Mouse (Mus musculus): ENCODE results near the gene Ager. TPM values are rescaled to one million over a fixed set of nuclear protein-coding genes. Genes with fewer than 3 reads are reported as not detected.

The Ager gene
- total RNA-seq, 2 experiments from 2014 or later = 0.31 TPM; not detected in 1

- intact Hi-C loops (cut with DNase I) = loop anchor here (10.0 kb wide), 1 partner anchor 191 kb away; the partner anchor contains the start of genes Dxo and Stk19
- peak; percentile 19 for DNase-seq
- TF ChIP-seq CTCF (IDR thresholded peaks at IDR 0.05) = no peak
- Histone ChIP-seq H3K4me3 (peak overlapping the region; percentile 94; the same call in 1 of the 2 replicates), H3K27ac (no peak overlapping the region)
Measured at GRCm38 (mm10) chr17:34643944-34644343, 46.3 kb downstream of the Ager start.

- Histone ChIP-seq H3K4me3 (peak within 1 kb of the TSS; percentile 94), H3K27ac (peak within 1 kb of the TSS; percentile 91)
- no peak for TF ChIP-seq CTCF (IDR thresholded peaks at IDR 0.05)
- intact Hi-C loops (cut with DNase I) = loop anchor here (10.0 kb wide), 1 partner anchor 190 kb away; the partner anchor contains the start of genes Dxo and Stk19
- DNase-seq = peak; percentile 96
Measured at GRCm38 (mm10) chr17:34644608-34645007, 46.9 kb downstream of the Ager start, which contains the start of gene Fkbpl. TSS of gene Fkbpl (plus strand) at chr17:34644764.

- peak; percentile 12 for DNase-seq
- intact Hi-C loops (cut with DNase I) = loop anchor here (10.0 kb wide), 1 partner anchor 189 kb away; the partner anchor contains the start of genes Dxo and Stk19
Measured at GRCm38 (mm10) chr17:34645256-34645829, 47.7 kb downstream of the Ager start.

GRCm38 (mm10) chr17:34645831-34646511 lies 48.3 kb downstream of the Ager start:
- H3K4me3 ChIP-seq = peak overlapping the region; percentile 94
- TF ChIP-seq CTCF (IDR thresholded peaks at IDR 0.05) = no peak
- intact Hi-C loops (cut with DNase I) = loop anchor here (10.0 kb wide), 1 partner anchor 189 kb away; the partner anchor contains the start of genes Dxo and Stk19
- peak overlapping the region; percentile 91 for H3K27ac ChIP-seq
- peak; percentile 45 for DNase-seq

More at GRCm38 (mm10) chr17:34645256-34645829, 47.7 kb downstream of the Ager start:
- Histone ChIP-seq H3K27ac (peak overlapping the region; percentile 91), H3K4me3 (peak overlapping the region; percentile 94)
- no peak for TF ChIP-seq CTCF (IDR thresholded peaks at IDR 0.05)

- Histone ChIP-seq H3K27ac (peak within 1 kb of the TSS; percentile 92), H3K4me3 (peak within 1 kb of the TSS; percentile 94)
- intact Hi-C loops (cut with DNase I) = loop anchor here (10.0 kb wide), 1 partner anchor 188 kb away; the partner anchor contains the start of genes Dxo and Stk19
- TF ChIP-seq CTCF (IDR thresholded peaks at IDR 0.05) = no peak
- peak; percentile 98 for DNase-seq
Measured at GRCm38 (mm10) chr17:34646906-34647787, 49.5 kb downstream of the Ager start, which contains the start of gene Atf6b. TSS of gene Atf6b (plus strand) at chr17:34647146.

- no peak for TF ChIP-seq CTCF (IDR thresholded peaks at IDR 0.05)
- no peak overlapping the region for H3K27ac ChIP-seq
- DNase-seq = peak; percentile 16
- H3K4me3 ChIP-seq = peak overlapping the region; percentile 94
- intact Hi-C loops (cut with DNase I) = loop anchor here (10.0 kb wide), 1 partner anchor 186 kb away; the partner anchor contains the start of genes Dxo and Stk19
Measured at GRCm38 (mm10) chr17:34648141-34648890, 50.7 kb downstream of the Ager start.

- intact Hi-C loops (cut with DNase I) = loop anchor here (10.0 kb wide), 1 partner anchor 186 kb away; the partner anchor contains the start of genes Dxo and Stk19
- no peak overlapping the region for H3K27ac ChIP-seq
- DNase-seq = no peak
- no peak overlapping the region for H3K4me3 ChIP-seq
- TF ChIP-seq CTCF (IDR thresholded peaks at IDR 0.05) = no peak
Measured at GRCm38 (mm10) chr17:34649106-34649864, 51.6 kb downstream of the Ager start.

Other genes with a start within 250 kb of the Ager start
- gene Btnl2, start 243.0 kb upstream of the Ager start, total RNA-seq (2021) = under 1 TPM; 0.18 to 0.20 TPM
- not detected for gene Btnl1, start 220.7 kb upstream of the Ager start, total RNA-seq (2021)
- gene BC051142, start 199.0 kb upstream of the Ager start, total RNA-seq (2021) = under 1 TPM in 1 of 2 experiments, not detected in 1; 0.43 TPM
- not detected for gene Btnl4, start 120.5 kb upstream of the Ager start, total RNA-seq (2021)
- gene Btnl6, start 80.5 kb upstream of the Ager start, total RNA-seq (2021) = not detected
- gene Notch4, start 33.6 kb upstream of the Ager start, total RNA-seq (2021) = 10 to 100 TPM; 10.5 to 11.4 TPM
- gene Gpsm3, start 8.1 kb upstream of the Ager start, total RNA-seq (2021) = 1 to 10 TPM; 1.8 to 2.4 TPM
- 10 to 100 TPM; 14.0 to 14.6 TPM for gene Pbx2, start 6.6 kb upstream of the Ager start, total RNA-seq (2021)
- gene Rnf5, start 5.8 kb downstream of the Ager start, total RNA-seq (2021) = 10 to 100 TPM; 16.8 to 24.0 TPM
- gene Agpat1, start 6.4 kb downstream of the Ager start, total RNA-seq (2021) = 10 to 100 TPM; 75.6 to 75.7 TPM
- 1 to 10 TPM; 1.5 to 1.9 TPM for gene Egfl8, start 18.1 kb downstream of the Ager start, total RNA-seq (2021)
- gene Ppt2, start 30.6 kb downstream of the Ager start, total RNA-seq (2021) = 10 to 100 TPM; 40.5 to 42.2 TPM
- under 1 TPM; 0.28 to 0.36 TPM for gene Prrt1, start 31.7 kb downstream of the Ager start, total RNA-seq (2021)
- gene Fkbpl, start 46.9 kb downstream of the Ager start, total RNA-seq (2021) = 1 to 10 TPM; 4.5 to 9.3 TPM
- gene Atf6b, start 49.3 kb downstream of the Ager start, total RNA-seq (2021) = 1 to 10 TPM; 7.1 to 9.1 TPM
- gene Tnxb, start 72.7 kb downstream of the Ager start, total RNA-seq (2021) = 10 to 100 TPM; 30.7 to 41.6 TPM
- 1 to 10 TPM; 2.4 to 3.4 TPM for gene C4b, start 146.0 kb downstream of the Ager start, total RNA-seq (2021)
- not detected for gene Cyp21a1, start 206.7 kb downstream of the Ager start, total RNA-seq (2021)
- 1 to 10 TPM; 7.3 to 7.7 TPM for gene Stk19, start 239.1 kb downstream of the Ager start, total RNA-seq (2021)
- 10 to 100 TPM in 1 of 2 experiments, 1 to 10 TPM in 1; 10.0 to 11.4 TPM for gene Dxo, start 239.2 kb downstream of the Ager start, total RNA-seq (2021)